Mouse (Mus musculus): ENCODE results near the gene Prl8a2. TPM values are rescaled to one million over a fixed set of nuclear protein-coding genes. Genes with fewer than 3 reads are reported as not detected.

Gene Prl8a2
- total RNA-seq (2021), result not detected
- long read RNA-seq, experiment 1, result 0 reads
- long read RNA-seq, experiment 2, result 0 reads

DNA sequence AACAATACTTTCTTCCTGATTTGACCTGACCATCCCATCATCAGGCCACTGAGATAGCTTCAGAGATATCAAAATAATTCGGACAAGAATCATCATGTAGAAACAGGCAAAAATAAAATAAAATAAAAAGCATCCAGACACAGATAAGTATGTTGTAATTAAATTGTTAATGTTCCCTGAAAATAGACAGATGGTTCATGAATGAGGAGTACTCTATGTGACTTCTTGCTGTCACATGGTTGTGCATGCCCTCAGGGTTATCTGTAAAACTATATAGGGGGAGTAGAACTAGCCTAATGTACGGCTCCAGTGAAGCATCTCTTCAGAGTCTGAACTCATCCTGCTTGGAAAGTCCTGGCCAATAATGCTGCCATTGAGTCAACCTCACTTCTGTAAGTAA, at the start of gene Prl8a2:
Prl8a2 (plus strand) TSS at position 301 of the 400 bp plus-strand sequence.
- no peak for DNase-seq (ENCODE audit: low spot score)

- no peak for DNase-seq (ENCODE audit: low spot score)
Measured at GRCm38 (mm10) chr13:27312334-27313225, 32.9 kb upstream of the Prl8a2 start, which contains the start of gene Prl6a1. Gene Prl6a1 (plus strand): TSS chr13:27312627.

GRCm38 (mm10) chr13:27334989-27335388, 10.5 kb upstream of the Prl8a2 start:
- DNase-seq (ENCODE audit: low spot score), result no peak

DNA sequence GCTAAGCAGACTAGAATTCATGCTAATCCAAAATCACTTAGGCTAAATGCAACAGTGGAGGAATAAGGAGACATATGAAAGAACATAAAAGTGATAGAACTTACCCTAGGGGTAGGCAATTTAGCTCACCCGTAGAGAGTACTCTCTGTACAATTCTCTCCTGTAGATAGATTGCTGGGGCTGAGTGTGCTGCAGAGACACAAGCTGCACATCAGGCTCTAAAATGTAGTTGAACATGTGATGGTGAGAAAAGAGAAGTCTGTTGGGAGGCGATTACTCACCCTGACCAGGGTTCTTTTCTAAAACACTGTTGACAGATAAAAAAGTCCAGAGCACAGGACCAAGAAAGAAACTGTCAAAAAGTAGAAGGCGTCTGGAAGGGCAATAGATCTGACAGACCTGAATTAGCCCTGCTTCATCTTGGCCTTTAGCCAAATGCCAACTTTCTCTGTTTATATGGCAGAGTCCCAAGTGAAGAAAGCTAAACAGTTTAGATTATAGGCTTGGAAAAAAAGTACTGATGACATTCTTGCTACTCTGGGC, 2.7 kb upstream of the Prl8a2 start:
- DNase-seq (ENCODE audit: low spot score), result no peak

- DNase-seq (ENCODE audit: low spot score), result no peak
Measured at GRCm38 (mm10) chr13:27390746-27391145, 45.3 kb downstream of the Prl8a2 start, which contains the start of gene Prl2b1. Gene Prl2b1 (minus strand): TSS chr13:27390846.

GRCm38 (mm10) chr13:27399061-27399724, 53.7 kb downstream of the Prl8a2 start:
- DNase-seq (ENCODE audit: low spot score), result no peak

Other genes starting within 250 kb of the Prl8a2 start
- gene Prl3d2, start 224.0 kb upstream of the Prl8a2 start, total RNA-seq (2021), result not detected
- gene Prl3d3, start 188.9 kb upstream of the Prl8a2 start, total RNA-seq (2021), result not detected
- gene Prl3c1, start 149.0 kb upstream of the Prl8a2 start, total RNA-seq (2021), result not detected
- gene Prl3b1, start 103.8 kb upstream of the Prl8a2 start, total RNA-seq (2021), result not detected
- gene Prl3a1, start 86.2 kb upstream of the Prl8a2 start, total RNA-seq (2021), result not detected
- gene Prl6a1, start 33.0 kb upstream of the Prl8a2 start, total RNA-seq (2021), result not detected
- not detected for gene Prl2b1, start 45.2 kb downstream of the Prl8a2 start, total RNA-seq (2021)
- not detected for gene Prl8a6, start 93.0 kb downstream of the Prl8a2 start, total RNA-seq (2021)
- not detected for gene Prl8a8, start 167.5 kb downstream of the Prl8a2 start, total RNA-seq (2021)
- not detected for gene Prl8a9, start 218.9 kb downstream of the Prl8a2 start, total RNA-seq (2021)
- not detected for gene Prl8a1, start 236.5 kb downstream of the Prl8a2 start, total RNA-seq (2021)